Mouse (Mus musculus) intestine, embryonic 16.5 days (tissue): ENCODE measurements around the gene C2cd4b. TPM values are rescaled to one million over a fixed set of nuclear protein-coding genes. Genes with fewer than 3 reads are reported as not detected.
"Not testable (repeated sequence)": the region's sequence is repeated elsewhere in the genome, so short reads cannot be mapped to it uniquely, and the experiment has no call there.

Experiments
- ATAC-seq: fragments of 200-750 bp; cut with Nextera tagmentation; 2 replicates; pipeline ENCODE4 v1.8.0; 2017; ENCODE audit warnings: moderate TSS enrichment, moderate library complexity
- H3K27ac ChIP-seq: fragments of 300-500 bp; sonication (generic); 2 replicates; pipeline ENCODE4 v1.5.1; 2014; ENCODE audit warnings: mild to moderate bottlenecking, low read length
- H3K27me3 ChIP-seq: fragments of 300-500 bp; sonication (generic); replicated peaks from 2 replicates; pipeline ENCODE4 v1.6.1; 2014; ENCODE audit warnings: low read length, control low read depth, mixed read lengths; ENCODE audit not compliant: control insufficient read depth, insufficient read depth
- H3K36me3 ChIP-seq: fragments of 300-500 bp; sonication (generic); 2 replicates; pipeline ENCODE4 v1.6.1; 2014; ENCODE audit warnings: low read length, control low read depth; ENCODE audit not compliant: control insufficient read depth, insufficient read depth
- H3K4me1 ChIP-seq: fragments of 300-500 bp; sonication (generic); 2 replicates; pipeline ENCODE4 v1.6.1; 2014; ENCODE audit warnings: low read length, control low read depth, mixed read lengths; ENCODE audit not compliant: control insufficient read depth, insufficient read depth
- H3K4me2 ChIP-seq: fragments of 300-500 bp; sonication (generic); 2 replicates; pipeline ENCODE4 v1.6.1; 2014; ENCODE audit warnings: low read depth, low read length, control low read depth
- H3K4me3 ChIP-seq: fragments of 300-500 bp; sonication (generic); 2 replicates; pipeline ENCODE4 v1.5.1; 2014; ENCODE audit warnings: mild to moderate bottlenecking, low read length
- H3K9ac ChIP-seq: fragments of 300-500 bp; sonication (generic); 2 replicates; pipeline ENCODE4 v1.6.1; 2014; ENCODE audit warnings: low read depth, low read length
- H3K9me3 ChIP-seq: fragments of 300-500 bp; sonication (generic); 2 replicates; pipeline ENCODE4 v1.6.1; 2016; ENCODE audit warnings: low read length, control low read depth; ENCODE audit not compliant: control insufficient read depth
- WGBS: fragments of 180-500 bp; shearing (Covaris S2); extraction: QIAGEN DNeasy Blood & Tissue Kit; methylation state at CpG from one replicate; pipeline ENCODE4 v1.1.7; 2014; 5-methylcytosine and 5-hydroxymethylcytosine counted together
- polyA plus RNA-seq: library from polyadenylated mRNA; unstranded; fragments of >200 nt; fragmentation: Nextera tagmentation; extraction: Ambion mirVana; gene quantifications from 2 replicates; pipeline ENCODE4 v1.2.1, GENCODE M21; 2015

The C2cd4b gene
- polyA plus RNA-seq, 1 experiment from 2014 or later, result not detected

DNA sequence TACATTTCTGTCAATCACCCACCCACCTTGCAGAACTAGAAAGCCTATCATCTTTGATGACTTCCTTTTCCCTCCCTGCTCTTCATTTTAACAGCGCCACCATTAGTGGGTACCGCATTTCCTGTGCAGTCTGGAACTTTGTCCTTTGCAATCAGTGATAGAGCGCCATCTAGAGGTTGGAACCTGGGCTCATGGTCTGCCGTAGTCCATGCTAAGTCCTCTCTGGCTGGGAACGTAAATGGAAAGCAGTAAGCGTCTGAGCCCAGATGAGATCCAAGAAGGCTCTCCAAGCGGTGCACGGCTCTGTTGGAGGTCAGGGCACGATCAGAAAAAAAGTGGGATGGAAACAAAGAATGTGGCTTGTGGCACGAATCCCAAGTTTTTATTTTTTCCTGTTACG is 23.8 kb upstream of the C2cd4b start:
- WGBS, result 59% methylated on average over 11 of the region's 11 CpGs
- H3K4me3 ChIP-seq, result no peak overlapping the region
- no peak for ATAC-seq

DNA sequence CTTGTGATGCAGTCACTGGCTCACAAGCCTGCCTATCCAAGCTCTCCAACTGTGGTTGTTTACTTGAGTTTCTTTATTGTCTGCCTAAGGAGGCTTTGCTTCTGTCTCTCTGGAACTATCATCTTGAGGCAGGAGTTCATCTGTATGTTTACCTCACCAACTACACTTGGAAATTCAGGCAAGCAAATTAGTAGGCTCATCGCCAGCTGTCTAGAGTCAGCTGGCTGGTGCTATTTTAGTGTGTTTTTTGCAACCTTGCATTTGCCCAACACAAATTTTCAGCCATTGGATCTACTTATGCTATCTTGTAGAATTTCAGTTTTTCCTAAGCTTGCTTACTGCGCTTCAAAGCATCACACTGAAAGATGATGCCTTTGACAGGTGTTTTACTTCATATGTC is 18.0 kb upstream of the C2cd4b start:
- no peak overlapping the region for H3K9ac ChIP-seq
- H3K4me2 ChIP-seq, result no peak overlapping the region
- H3K9me3 ChIP-seq, result no peaks in the 10 kb centered on the region
- no peak for ATAC-seq
- no peak overlapping the region for H3K27ac ChIP-seq
- H3K36me3 ChIP-seq, result no peaks in the 10 kb centered on the region
- 79% methylated on average over 2 of the region's 2 CpGs for WGBS
- no peaks in the 10 kb centered on the region for H3K27me3 ChIP-seq
- no peak overlapping the region for H3K4me3 ChIP-seq
- no peaks in the 10 kb centered on the region for H3K4me1 ChIP-seq

More for the DNA sequence above, 23.8 kb upstream of the C2cd4b start:
- no peak overlapping the region for H3K27ac ChIP-seq
- H3K4me1 ChIP-seq, result no peaks in the 10 kb centered on the region
- no peaks in the 10 kb centered on the region for H3K9me3 ChIP-seq
- no peaks in the 10 kb centered on the region for H3K36me3 ChIP-seq
- H3K9ac ChIP-seq, result no peak overlapping the region
- H3K27me3 ChIP-seq, result no peaks in the 10 kb centered on the region
- H3K4me2 ChIP-seq, result no peak overlapping the region

DNA sequence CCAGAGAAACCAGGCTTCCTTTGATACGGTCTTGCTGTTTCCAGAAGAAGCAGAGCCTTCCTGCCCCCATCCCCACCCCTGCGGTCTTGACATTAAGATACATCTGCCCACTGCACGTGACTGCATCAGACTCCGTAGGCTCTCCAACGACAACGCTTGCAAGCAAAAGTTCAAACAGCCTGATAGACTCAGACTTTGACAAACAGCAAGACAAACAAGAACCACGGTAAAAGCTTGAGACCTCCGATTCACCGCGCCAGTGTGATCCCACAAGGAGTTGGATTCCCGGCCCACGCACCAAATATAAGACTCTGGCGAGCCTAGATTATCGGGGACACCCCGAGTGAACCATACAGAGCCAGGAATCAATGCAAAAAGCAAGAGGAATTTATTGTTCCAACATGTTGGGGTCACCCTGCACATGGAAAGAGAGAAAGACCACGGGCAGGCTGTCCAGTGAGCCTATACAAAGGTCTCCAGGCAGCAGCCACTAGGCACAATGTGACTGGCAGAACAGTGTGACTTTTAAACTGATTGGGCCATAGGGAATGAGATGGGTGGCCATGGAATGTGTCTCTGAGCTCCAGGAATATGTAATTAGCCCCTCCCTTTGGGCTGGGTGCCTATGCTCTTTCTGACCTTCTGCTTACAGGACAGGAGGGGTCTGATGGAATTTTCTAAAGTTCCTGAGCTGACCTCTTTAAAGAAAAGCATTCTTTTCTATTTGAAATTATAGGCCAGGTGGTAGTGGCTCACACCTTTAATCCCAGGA is 5.6 kb upstream of the C2cd4b start:
- H3K4me3 ChIP-seq, result no peak overlapping the region
- H3K27me3 ChIP-seq, result 0 out of 2 replicates have a peak, but pooled peaks cover 2% of the 10 kb centered on the region
- no peak overlapping the region for H3K4me2 ChIP-seq
- H3K27ac ChIP-seq, result no peak overlapping the region
- no peaks in the 10 kb centered on the region for H3K4me1 ChIP-seq
- H3K9me3 ChIP-seq, result no peaks in the 10 kb centered on the region
- no peak for ATAC-seq
- no peaks in the 10 kb centered on the region for H3K36me3 ChIP-seq
- 65% methylated on average over 16 of the region's 16 CpGs for WGBS
- H3K9ac ChIP-seq, result no peak overlapping the region

DNA sequence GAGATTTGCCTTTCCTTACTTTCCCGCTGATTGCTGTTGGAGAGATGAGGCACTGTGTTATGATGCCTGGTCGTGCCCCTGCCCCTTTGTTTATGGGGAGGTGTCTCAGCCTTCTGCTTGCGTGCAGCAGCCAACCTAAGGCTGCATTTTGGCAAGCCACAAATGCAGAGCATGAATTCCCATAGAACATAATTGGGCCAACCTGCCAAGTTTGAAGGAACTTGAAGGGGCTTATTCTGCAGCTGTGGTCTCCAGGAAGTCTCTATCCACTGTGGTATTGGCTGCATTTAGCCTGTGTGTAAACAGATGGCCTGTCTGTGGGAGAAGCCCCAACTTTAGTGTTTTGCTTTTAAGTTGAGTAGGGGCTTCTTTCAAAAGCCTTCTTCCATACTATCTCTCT is 4.5 kb upstream of the C2cd4b start:
- H3K27ac ChIP-seq, result no peak overlapping the region
- H3K9ac ChIP-seq, result no peak overlapping the region
- H3K27me3 ChIP-seq, result peaks cover 12% of the 10 kb centered on the region
- 61% methylated on average over 3 of the region's 3 CpGs for WGBS
- H3K36me3 ChIP-seq, result no peaks in the 10 kb centered on the region
- no peaks in the 10 kb centered on the region for H3K9me3 ChIP-seq
- H3K4me2 ChIP-seq, result no peak overlapping the region
- peaks cover 6% of the 10 kb centered on the region; the same call in 1 of the 2 replicates for H3K4me1 ChIP-seq
- no peak for ATAC-seq
- H3K4me3 ChIP-seq, result no peak overlapping the region

DNA sequence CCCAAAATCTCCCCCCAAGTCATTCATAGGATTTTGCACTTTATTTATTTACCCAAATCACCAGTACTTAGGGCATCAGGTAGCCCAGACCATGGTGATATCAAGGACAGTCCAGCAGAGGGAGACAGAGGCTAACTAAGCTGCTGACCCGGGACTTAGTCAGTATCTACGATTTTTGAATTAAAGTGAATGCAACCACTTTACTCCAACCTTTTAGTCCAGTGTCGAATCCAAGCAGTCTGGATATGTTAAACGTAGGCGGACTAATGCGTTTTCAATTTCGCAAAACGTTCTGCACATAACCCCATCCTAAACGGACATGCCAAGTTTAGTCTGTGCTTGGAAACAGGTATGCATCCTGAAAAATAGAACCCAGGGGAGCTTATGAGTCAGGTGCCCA is 551 bp upstream of the C2cd4b start:
- WGBS, result 5% methylated on average over 9 of the region's 9 CpGs
- H3K4me2 ChIP-seq, result peak overlapping the region; percentile 95; the same call in 1 of the 2 replicates
- H3K4me3 ChIP-seq, result peak overlapping the region; percentile 62; the same call in 1 of the 2 replicates
- H3K27me3 ChIP-seq, result peaks cover 19% of the 10 kb centered on the region
- no peak overlapping the region for H3K9ac ChIP-seq
- peaks cover 12% of the 10 kb centered on the region for H3K4me1 ChIP-seq
- peaks cover 5% of the 10 kb centered on the region; the same call in 1 of the 2 replicates for H3K9me3 ChIP-seq
- no peak for ATAC-seq
- no peaks in the 10 kb centered on the region for H3K36me3 ChIP-seq
- H3K27ac ChIP-seq, result no peak overlapping the region

DNA sequence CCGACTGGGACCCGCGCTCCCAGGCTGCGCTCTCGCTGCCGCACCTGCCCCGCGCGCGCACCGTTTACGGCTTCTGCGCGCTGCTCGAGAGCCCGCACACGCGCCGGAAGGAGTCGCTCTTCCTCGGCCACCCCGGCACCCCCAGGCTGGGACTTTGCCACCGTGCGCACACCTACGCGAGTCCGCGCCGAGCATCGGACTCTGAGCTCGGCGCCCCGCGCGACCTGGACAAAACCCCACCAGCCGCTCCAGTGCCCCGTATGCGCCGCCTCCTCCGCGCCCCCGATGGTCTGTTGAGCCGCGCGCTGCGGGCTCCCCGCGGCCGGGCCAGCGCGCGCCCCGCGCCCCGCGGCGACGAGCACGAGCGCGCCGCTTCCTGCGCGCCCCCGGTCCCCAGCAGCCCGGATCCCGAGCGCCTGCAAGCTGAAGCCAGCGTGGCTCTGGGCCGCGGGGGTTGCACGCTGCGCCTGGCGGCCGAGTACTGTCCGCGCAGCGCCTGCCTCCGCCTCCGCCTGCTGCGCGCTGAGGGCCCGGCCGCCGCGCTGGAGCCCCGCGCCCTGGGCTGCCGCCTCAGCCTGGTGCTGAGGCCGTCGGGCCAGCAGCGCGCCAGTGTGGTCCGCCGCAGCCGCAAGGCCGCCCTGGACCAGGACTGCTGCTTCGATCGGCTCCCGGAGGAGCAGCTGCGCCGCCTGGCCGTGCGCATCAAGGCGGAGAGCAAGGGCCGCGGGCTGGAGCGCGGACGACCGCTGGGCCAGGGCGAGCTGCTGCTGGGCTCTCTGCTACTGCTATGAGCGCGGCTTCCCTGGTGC is 923 bp downstream of the C2cd4b start:
- peak overlapping the region; percentile 62 for H3K4me3 ChIP-seq
- peak; percentile 83 for ATAC-seq
- peak overlapping the region; percentile 95 for H3K4me2 ChIP-seq
- WGBS, result under 1% methylated on average over 81 of the region's 114 CpGs
- H3K9me3 ChIP-seq, H3K36me3 ChIP-seq, H3K27ac ChIP-seq: not testable (repeated sequence)
- H3K27me3 ChIP-seq, result peaks cover 19% of the 10 kb centered on the region
- peak overlapping the region; percentile 57 for H3K9ac ChIP-seq
- H3K4me1 ChIP-seq, result peaks cover 12% of the 10 kb centered on the region

DNA sequence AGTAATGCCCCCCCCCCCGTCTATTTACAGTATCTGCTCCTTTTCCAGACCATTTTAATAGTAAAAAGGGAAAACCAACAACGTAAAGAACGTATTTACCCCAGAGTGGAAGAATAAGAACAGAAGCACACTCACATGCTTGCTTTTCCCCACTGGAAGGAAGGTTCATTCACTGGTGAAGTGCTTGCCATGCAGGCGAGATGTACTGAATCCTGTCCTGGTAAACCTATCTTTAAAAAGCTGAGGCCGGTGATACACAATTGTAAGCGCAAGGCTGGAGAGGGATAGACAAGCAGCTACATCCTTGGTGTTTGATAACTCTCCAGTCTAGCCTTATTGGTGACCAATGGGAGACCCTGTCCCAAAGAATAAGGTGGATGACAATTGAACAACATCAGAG is 1.8 kb downstream of the C2cd4b start:
- H3K4me3 ChIP-seq, result peak overlapping the region; percentile 62; the same call in 1 of the 2 replicates
- ATAC-seq, result no peak
- H3K9ac ChIP-seq, result no peak overlapping the region
- H3K36me3 ChIP-seq, result no peaks in the 10 kb centered on the region
- peak overlapping the region; percentile 95; the same call in 1 of the 2 replicates for H3K4me2 ChIP-seq
- H3K4me1 ChIP-seq, result peaks cover 12% of the 10 kb centered on the region
- H3K27me3 ChIP-seq, result peaks cover 19% of the 10 kb centered on the region
- H3K27ac ChIP-seq, result no peak overlapping the region
- 70% methylated on average over 6 of the region's 6 CpGs for whole genome bisulfite sequencing
- H3K9me3 ChIP-seq, result peaks cover 5% of the 10 kb centered on the region; the same call in 1 of the 2 replicates

DNA sequence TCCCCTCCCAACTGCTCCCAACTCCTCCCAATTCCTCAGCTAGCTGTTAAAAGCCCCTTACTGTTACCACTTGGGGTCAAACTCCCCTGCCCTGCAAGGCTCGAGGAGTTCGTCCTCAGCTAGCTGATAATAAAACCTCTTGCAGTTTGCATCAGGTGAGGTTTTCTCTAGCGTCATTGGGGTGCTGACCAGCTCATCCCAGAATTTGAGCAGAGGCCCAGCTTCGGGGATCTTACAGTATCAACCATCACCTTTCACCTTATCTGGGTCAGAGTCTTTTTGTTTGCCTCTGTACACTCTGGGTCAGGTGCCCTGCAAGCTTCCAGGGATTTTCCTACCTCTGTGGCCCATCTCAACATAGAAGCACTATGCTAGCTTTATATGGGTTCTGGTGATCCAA is 4.1 kb downstream of the C2cd4b start:
- no peak overlapping the region for H3K4me2 ChIP-seq
- 75% methylated on average over 4 of the region's 4 CpGs for WGBS
- peaks cover 5% of the 10 kb centered on the region; the same call in 1 of the 2 replicates for H3K9me3 ChIP-seq
- H3K27me3 ChIP-seq, result peaks cover 17% of the 10 kb centered on the region
- no peak overlapping the region for H3K27ac ChIP-seq
- no peak for ATAC-seq
- H3K4me3 ChIP-seq, result no peak overlapping the region
- H3K4me1 ChIP-seq, result peaks cover 12% of the 10 kb centered on the region
- no peak overlapping the region for H3K9ac ChIP-seq
- no peaks in the 10 kb centered on the region for H3K36me3 ChIP-seq

DNA sequence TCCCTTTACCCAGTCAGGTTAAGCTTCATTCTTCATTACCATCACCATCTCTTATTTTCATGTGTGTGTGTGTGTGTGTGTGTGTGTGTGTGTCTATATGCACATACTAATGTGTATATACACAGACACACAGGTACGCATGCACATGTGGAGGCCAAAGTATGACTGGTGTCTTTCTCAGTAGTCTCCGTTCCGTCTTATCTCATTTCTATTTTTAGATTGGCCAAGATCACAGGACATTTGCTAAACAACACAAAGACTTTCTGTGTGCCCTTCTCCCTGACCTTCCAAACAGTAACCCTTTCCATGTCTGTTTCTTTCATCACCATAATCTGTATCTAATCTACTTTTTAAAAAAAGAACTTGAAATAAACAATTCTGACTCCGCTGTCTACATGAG is 7.2 kb downstream of the C2cd4b start:
- no peak for ATAC-seq
- H3K27ac ChIP-seq, result no peak overlapping the region
- H3K4me3 ChIP-seq, result no peak overlapping the region
- no peaks in the 10 kb centered on the region for H3K36me3 ChIP-seq
- no peak overlapping the region for H3K4me2 ChIP-seq
- no peaks in the 10 kb centered on the region for H3K4me1 ChIP-seq
- H3K9me3 ChIP-seq, result peaks cover 5% of the 10 kb centered on the region; the same call in 1 of the 2 replicates
- 59% methylated on average over 4 of the region's 4 CpGs for WGBS
- H3K9ac ChIP-seq, result no peak overlapping the region
- no peaks in the 10 kb centered on the region for H3K27me3 ChIP-seq
